Mouse (Mus musculus): Measurements from ENCODE around the gene Sptb. TPM values are rescaled to one million over a fixed set of nuclear protein-coding genes. Genes with fewer than 3 reads are reported as not detected.
A peak's percentile ranks its signal among the peaks of the same experiment; 100 is the strongest.

The Sptb gene
- polyA plus RNA-seq, 1 experiment: 101 TPM

GRCm38 (mm10) chr12:76603779-76604178, 106.6 kb downstream of the Sptb start:
- Histone ChIP-seq H3K4me3 (replicated peaks; ENCODE audit: insufficient read depth, low read depth, low read length) (no peak overlapping the region), H3K4me1 (ENCODE audit: control insufficient read depth, insufficient read depth, low read length) (peaks cover 19% of the 10 kb centered on the region), H3K27me3 (ENCODE audit: control insufficient read depth, insufficient read depth, low read length) (no peaks in the 10 kb centered on the region), H3K27ac (ENCODE audit: insufficient read depth, low read length) (no peak overlapping the region)
- 57% methylated on average over 9 of the region's 9 CpGs for WGBS
- no peak for DNase-seq
- no peak for TF ChIP-seq POLR2A (IDR thresholded peaks at IDR 0.05; ENCODE audit: borderline replicate concordance, insufficient read depth, low read length)
- TF ChIP-seq CTCF (IDR thresholded peaks at IDR 0.05; ENCODE audit: borderline replicate concordance, insufficient read depth, low read depth, low read length): no peak

GRCm38 (mm10) chr12:76598196-76598928, 112.0 kb downstream of the Sptb start:
- TF ChIP-seq CTCF (IDR thresholded peaks at IDR 0.05; ENCODE audit: borderline replicate concordance, insufficient read depth, low read depth, low read length) (no peak), POLR2A (IDR thresholded peaks at IDR 0.05; ENCODE audit: borderline replicate concordance, insufficient read depth, low read length) (no peak)
- H3K4me1 ChIP-seq (ENCODE audit: control insufficient read depth, insufficient read depth, low read length): peaks cover 35% of the 10 kb centered on the region
- H3K4me3 ChIP-seq (replicated peaks; ENCODE audit: insufficient read depth, low read depth, low read length): no peak overlapping the region
- H3K27ac ChIP-seq (ENCODE audit: insufficient read depth, low read length): peak overlapping the region; percentile 22; the same call in 1 of the 2 replicates
- H3K27me3 ChIP-seq (ENCODE audit: control insufficient read depth, insufficient read depth, low read length): no peaks in the 10 kb centered on the region
- no peak for DNase-seq
- WGBS: 57% methylated on average over 24 of the region's 24 CpGs

- peak; percentile 72 to 76 for DNase-seq
- no peaks in the 10 kb centered on the region for H3K27me3 ChIP-seq (ENCODE audit: control insufficient read depth, insufficient read depth, low read length)
- TF ChIP-seq POLR2A (IDR thresholded peaks at IDR 0.05; ENCODE audit: borderline replicate concordance, insufficient read depth, low read length) (no peak), CTCF (IDR thresholded peaks at IDR 0.05; ENCODE audit: borderline replicate concordance, insufficient read depth, low read depth, low read length) (0 out of 2 replicates have a peak, but pooled peaks have one; percentile 3)
- peaks cover 36% of the 10 kb centered on the region for H3K4me1 ChIP-seq (ENCODE audit: control insufficient read depth, insufficient read depth, low read length)
- 19% methylated on average over 15 of the region's 15 CpGs for WGBS
- H3K27ac ChIP-seq (ENCODE audit: insufficient read depth, low read length): no peak overlapping the region; the same call in 1 of the 2 replicates
- no peak overlapping the region for H3K4me3 ChIP-seq (replicated peaks; ENCODE audit: insufficient read depth, low read depth, low read length)
Measured at GRCm38 (mm10) chr12:76597577-76598100, 112.7 kb downstream of the Sptb start.

GRCm38 (mm10) chr12:76596292-76597023, 113.9 kb downstream of the Sptb start:
- TF ChIP-seq CTCF (IDR thresholded peaks at IDR 0.05; ENCODE audit: borderline replicate concordance, insufficient read depth, low read depth, low read length): peak; percentile 94
- no peak for TF ChIP-seq POLR2A (IDR thresholded peaks at IDR 0.05; ENCODE audit: borderline replicate concordance, insufficient read depth, low read length)
- peak; percentile 77 to 81 for DNase-seq
- Histone ChIP-seq H3K27me3 (ENCODE audit: control insufficient read depth, insufficient read depth, low read length) (no peaks in the 10 kb centered on the region), H3K4me3 (replicated peaks; ENCODE audit: insufficient read depth, low read depth, low read length) (no peak overlapping the region), H3K27ac (ENCODE audit: insufficient read depth, low read length) (no peak overlapping the region), H3K4me1 (ENCODE audit: control insufficient read depth, insufficient read depth, low read length) (peaks cover 41% of the 10 kb centered on the region)
- 59% methylated on average over 15 of the region's 15 CpGs for WGBS

GRCm38 (mm10) chr12:76595830-76596229, 114.5 kb downstream of the Sptb start:
- DNase-seq: no peak
- WGBS: 63% methylated on average over 2 of the region's 2 CpGs
- H3K4me3 ChIP-seq (replicated peaks; ENCODE audit: insufficient read depth, low read depth, low read length): no peak overlapping the region

GRCm38 (mm10) chr12:76594556-76594955, 115.8 kb downstream of the Sptb start:
- peaks cover 57% of the 10 kb centered on the region for H3K4me1 ChIP-seq (ENCODE audit: control insufficient read depth, insufficient read depth, low read length)
- no peak for DNase-seq
- WGBS: 56% methylated on average over 3 of the region's 3 CpGs

More at GRCm38 (mm10) chr12:76595830-76596229, 114.5 kb downstream of the Sptb start:
- Histone ChIP-seq H3K27me3 (ENCODE audit: control insufficient read depth, insufficient read depth, low read length) (no peaks in the 10 kb centered on the region), H3K4me1 (ENCODE audit: control insufficient read depth, insufficient read depth, low read length) (peaks cover 47% of the 10 kb centered on the region), H3K27ac (ENCODE audit: insufficient read depth, low read length) (no peak overlapping the region)
- TF ChIP-seq POLR2A (IDR thresholded peaks at IDR 0.05; ENCODE audit: borderline replicate concordance, insufficient read depth, low read length): no peak

GRCm38 (mm10) chr12:76593839-76594322, 116.5 kb downstream of the Sptb start:
- H3K27ac ChIP-seq (ENCODE audit: insufficient read depth, low read length): no peak overlapping the region
- 18% methylated on average over 7 of the region's 7 CpGs for WGBS

More at GRCm38 (mm10) chr12:76594556-76594955, 115.8 kb downstream of the Sptb start:
- no peak for TF ChIP-seq CTCF (IDR thresholded peaks at IDR 0.05; ENCODE audit: borderline replicate concordance, insufficient read depth, low read depth, low read length)
- no peak for TF ChIP-seq POLR2A (IDR thresholded peaks at IDR 0.05; ENCODE audit: borderline replicate concordance, insufficient read depth, low read length)
- no peak overlapping the region for H3K4me3 ChIP-seq (replicated peaks; ENCODE audit: insufficient read depth, low read depth, low read length)
- H3K27ac ChIP-seq (ENCODE audit: insufficient read depth, low read length): no peak overlapping the region
- H3K27me3 ChIP-seq (ENCODE audit: control insufficient read depth, insufficient read depth, low read length): no peaks in the 10 kb centered on the region

More at GRCm38 (mm10) chr12:76593839-76594322, 116.5 kb downstream of the Sptb start:
- TF ChIP-seq CTCF (IDR thresholded peaks at IDR 0.05; ENCODE audit: borderline replicate concordance, insufficient read depth, low read depth, low read length) (no peak), POLR2A (IDR thresholded peaks at IDR 0.05; ENCODE audit: borderline replicate concordance, insufficient read depth, low read length) (no peak)
- Histone ChIP-seq H3K27me3 (ENCODE audit: control insufficient read depth, insufficient read depth, low read length) (no peaks in the 10 kb centered on the region), H3K4me1 (ENCODE audit: control insufficient read depth, insufficient read depth, low read length) (peaks cover 61% of the 10 kb centered on the region), H3K4me3 (replicated peaks; ENCODE audit: insufficient read depth, low read depth, low read length) (no peak overlapping the region)
- peak; percentile 51 to 55 for DNase-seq

Data from cerebellum, adult 2 months (tissue).